Mouse (Mus musculus) frontal cortex, adult 2 months (tissue): Measurements from ENCODE around the gene Gm11027. TPM values are rescaled to one million over a fixed set of nuclear protein-coding genes. Genes with fewer than 3 reads are reported as not detected.
"Not testable (repeated sequence)": the region's sequence is repeated elsewhere in the genome, so short reads cannot be mapped to it uniquely, and the experiment has no call there.

Experiments
- DNase-seq, 2 experiments: peaks; one replicate each; pipeline ENCODE4 v3.0.0; 2022; ENCODE audit warnings: low spot score in 1 of 2; ENCODE audit errors: extremely low spot score in 1 of 2
- polyA plus RNA-seq: library from polyadenylated mRNA; depleted of rRNA; stranded (reverse); fragments of >200 nt; gene quantifications from 2 replicates; pipeline ENCODE4 v1.2.3, GENCODE M21; 2012; rRNA removed

Gm11027 gene
- not detected in 2 replicates for polyA plus RNA-seq

DNA sequence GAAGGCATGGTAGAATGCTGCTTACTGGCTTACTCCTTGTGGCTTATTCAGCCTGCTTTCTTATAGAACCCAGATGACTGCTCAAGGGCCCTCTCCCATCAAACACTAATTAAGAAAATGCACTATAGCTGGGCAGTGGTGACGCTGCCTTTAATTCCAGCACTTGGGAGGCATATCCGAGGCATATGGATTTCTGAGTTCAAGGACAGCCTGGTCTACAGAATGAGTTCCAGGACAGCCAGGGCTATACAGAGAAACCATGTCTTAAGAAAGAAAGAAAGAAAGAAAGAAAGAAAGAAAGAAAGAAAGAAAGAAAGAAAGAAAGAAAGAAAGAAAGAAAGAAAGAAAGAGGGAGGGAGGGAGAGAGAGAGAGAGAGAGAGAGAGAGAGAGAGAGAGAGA, at the start of gene Gm11027:
TSS of gene Gm11027 (plus strand) at position 301 of the 400 bp plus-strand sequence.
- not testable (repeated sequence) for DNase-seq

- DNase-seq, result no peak
Measured at GRCm38 (mm10) chr12:116226289-116227057, 48.7 kb upstream of the Gm11027 start.

DNA sequence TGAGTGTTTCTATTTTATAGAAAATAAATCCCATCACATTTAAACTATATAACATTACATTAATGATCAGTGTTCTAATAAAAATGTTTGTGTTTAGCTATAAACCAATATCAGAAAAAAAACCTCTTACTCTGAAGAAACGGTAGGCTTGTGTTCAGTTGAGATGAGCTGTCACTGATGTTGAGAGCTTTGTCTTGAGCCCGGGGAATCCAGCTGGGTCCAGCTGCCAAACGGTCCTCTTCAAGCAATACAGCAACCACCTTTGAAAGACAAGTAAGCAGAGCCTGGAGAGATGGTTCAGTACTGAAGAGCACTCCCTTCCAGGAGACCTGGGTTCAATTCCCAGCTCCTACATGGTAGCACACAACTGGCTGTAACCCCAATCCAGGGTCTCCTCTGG, 45.7 kb upstream of the Gm11027 start:
- no peak for DNase-seq

GRCm38 (mm10) chr12:116231612-116232011, 43.6 kb upstream of the Gm11027 start:
- no peak for DNase-seq

- no peak for DNase-seq
Measured at GRCm38 (mm10) chr12:116232061-116232460, 43.1 kb upstream of the Gm11027 start.

- no peak for DNase-seq
Measured at GRCm38 (mm10) chr12:116235356-116235755, 39.8 kb upstream of the Gm11027 start.

DNA sequence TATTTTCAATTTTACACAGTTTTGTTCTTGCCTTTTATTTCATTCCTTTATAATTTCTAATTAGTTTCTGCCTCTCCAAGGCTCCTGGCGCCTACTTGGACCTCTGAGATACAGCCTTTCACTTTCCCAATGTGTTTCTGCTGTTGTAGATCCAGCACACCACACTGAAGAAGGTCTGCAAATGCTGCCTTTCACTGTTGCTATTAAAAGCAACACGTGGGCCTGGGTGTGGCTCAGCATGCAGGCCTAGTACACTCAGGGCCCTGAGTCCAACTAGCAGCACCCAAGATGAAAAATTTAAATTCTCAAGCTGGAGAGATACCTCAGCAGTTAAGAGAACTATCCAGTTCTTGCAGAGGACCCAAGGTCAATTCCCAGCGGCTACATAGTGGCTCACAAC, 38.5 kb upstream of the Gm11027 start:
- DNase-seq, result no peak

GRCm38 (mm10) chr12:116238370-116238769, 36.8 kb upstream of the Gm11027 start:
- no peak for DNase-seq

- peak in 1 of 2 experiments; percentile 34 for DNase-seq
Measured at GRCm38 (mm10) chr12:116238803-116239202, 36.4 kb upstream of the Gm11027 start.

DNA sequence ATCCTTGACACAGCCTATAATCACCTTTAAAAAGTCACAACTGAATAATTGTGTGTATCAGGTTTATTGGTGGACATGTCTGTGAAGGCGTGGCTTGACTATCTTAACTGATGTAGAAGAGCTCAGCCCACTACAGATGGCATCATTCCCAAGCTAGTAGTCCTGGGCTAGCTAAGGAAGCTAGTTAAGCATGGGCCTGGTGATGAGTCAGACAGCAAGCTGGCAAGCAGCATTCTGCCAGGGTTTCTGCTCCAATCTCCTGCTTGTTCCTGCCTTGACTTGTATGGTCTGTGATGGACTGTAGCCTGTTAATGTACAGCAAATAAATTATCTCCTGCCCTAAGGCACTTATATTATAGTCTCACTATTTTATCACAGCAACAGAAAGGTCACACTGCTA, 30.6 kb upstream of the Gm11027 start:
- peak in 1 of 2 experiments; percentile 26 for DNase-seq

DNA sequence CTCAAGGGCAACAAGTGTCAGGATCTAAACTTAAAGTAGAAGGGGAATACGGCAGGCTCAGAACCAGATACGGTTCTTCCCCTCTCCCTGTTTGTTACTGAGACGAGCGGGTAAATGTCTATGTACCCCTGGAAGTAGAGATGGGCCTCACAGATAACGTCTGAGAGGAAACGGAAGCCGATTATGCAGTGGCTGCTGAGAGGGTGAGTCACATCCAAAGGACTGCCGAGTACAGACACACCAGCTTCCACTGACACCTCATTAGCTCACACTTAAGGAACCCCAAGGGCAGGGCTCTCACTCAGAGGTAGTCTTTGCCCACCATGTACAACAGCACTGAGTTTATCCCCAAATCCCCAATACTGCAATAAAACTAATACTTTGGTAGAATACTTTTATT, 20.5 kb upstream of the Gm11027 start:
- DNase-seq, result no peak

- no peak for DNase-seq
Measured at GRCm38 (mm10) chr12:116255636-116256035, 19.6 kb upstream of the Gm11027 start.

DNA sequence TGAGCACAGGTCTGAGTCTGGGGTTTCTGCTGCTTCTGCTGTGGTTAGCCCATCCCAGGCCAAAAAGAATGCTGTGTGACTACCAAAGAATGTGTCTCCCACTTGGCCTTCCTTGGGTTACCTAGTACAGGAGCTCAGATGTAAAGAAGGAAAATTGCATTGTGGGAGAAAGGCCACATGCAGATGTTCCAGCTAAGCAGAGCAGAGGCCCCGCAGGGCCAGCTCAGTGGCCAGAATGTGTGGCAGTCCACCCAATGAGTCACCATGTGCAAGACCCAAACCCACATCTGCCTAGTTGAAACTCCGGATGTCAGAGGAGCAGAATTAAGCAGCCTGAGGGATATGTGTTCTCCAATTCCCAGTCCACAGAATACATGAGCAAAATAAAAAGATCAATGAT, 16.9 kb upstream of the Gm11027 start:
- DNase-seq, result no peak

GRCm38 (mm10) chr12:116262555-116263341, 12.4 kb upstream of the Gm11027 start, which contains the start of gene Wdr60:
Gene Wdr60 (minus strand): TSS chr12:116263022.
- peak; percentile 67 to 93 for DNase-seq

GRCm38 (mm10) chr12:116264756-116265155, 10.4 kb upstream of the Gm11027 start:
- DNase-seq, result no peak

DNA sequence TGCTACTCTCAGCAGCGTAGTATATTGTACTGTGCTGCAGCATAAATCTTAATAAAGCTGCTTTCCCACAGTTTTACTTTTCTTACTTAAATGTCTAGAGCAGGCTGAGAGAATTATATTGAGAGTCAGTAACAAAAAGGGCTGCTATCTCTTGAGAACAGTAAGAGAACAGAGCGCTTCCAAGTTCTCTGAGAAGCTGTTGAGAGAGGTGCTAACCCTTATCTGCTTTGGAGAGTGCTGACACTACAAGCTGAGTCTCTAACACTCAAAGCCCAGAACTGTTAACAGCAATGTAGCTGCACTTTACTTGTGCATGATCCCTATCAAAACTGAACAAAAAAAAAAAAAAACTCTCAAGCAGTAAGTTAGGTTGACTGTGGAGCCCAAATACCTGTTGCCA, 9.9 kb upstream of the Gm11027 start:
- no peak for DNase-seq

- DNase-seq, result no peak
Measured at GRCm38 (mm10) chr12:116269450-116269849, 5.7 kb upstream of the Gm11027 start.

GRCm38 (mm10) chr12:116270538-116270937, 4.6 kb upstream of the Gm11027 start:
- no peak for DNase-seq

DNA sequence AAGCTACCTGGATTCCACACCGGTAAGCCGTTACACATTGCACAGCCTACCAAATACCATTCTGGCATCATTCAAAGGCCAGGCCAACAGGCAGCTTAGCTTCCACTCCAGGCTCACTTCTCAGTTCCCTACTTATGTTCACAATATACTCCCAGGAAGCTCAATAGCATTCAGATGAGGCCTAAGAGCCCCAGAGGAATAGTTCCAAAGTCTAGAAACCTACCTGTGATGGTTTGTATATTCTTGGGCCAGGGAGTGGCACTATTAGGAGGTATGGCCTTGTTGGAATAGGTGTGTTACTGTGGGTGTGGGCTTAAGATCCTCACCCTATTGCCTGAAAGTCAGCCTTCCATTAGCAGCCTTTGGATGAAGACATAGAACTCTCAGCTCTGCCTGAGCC, 4.1 kb upstream of the Gm11027 start:
- no peak for DNase-seq

DNA sequence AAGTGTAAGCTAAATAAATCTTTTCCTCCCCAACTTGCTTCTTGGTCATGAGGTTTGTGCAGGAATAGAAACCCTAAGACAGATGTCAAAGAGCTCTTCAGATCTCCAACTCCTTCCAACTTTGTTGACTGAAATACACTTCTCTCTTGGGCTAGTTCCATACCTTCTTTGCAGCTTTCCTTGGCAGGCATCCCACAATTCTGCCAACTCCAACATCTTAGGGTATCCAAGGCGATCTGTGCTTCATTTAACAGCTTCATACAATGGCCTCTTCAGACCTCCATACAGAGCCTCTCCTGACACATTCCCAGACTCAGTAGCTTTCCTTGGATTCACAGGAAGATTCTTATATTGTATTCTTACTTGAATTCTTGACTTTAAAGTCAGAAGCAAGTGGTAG, 1.5 kb upstream of the Gm11027 start:
- DNase-seq, result no peak

DNA sequence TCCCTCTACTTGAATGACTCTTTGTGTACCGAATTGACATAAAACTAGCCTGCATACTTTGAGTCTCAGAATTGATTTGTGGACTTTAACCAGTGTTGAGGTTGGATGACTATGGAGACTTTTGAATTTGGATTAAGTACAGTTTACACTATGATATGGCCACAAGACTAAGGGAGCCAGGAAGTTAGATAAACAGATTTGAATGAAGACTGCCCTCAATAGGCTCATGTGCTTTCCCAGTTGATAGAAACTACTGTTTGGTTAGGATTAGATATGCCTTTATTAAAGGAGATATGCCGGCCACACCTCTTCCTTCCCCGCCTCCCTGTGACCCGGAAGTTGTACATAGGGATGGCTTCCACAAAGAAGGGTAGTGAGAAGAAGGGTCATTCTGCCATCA, 445 bp downstream of the Gm11027 start:
- no peak for DNase-seq

DNA sequence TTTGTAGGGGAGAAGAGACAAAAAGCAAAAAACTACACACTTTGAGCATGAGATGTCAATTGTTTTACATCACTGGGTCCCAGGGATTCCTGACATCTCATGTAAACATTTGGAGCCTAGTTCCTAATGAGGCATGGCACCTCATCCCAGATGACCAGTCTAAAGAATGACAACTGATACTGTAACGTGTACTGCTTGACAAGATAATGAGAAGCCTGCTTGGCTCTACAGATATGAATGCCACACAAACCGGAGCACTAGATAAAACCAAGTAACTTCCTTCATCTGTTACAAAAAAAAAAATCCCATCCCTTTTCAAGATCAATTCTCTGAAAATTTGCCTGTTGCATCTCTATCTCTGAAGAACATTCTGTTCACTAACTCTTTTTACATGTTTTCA, 1.8 kb downstream of the Gm11027 start:
- no peak for DNase-seq
